ENCODE assay signal across 10 mouse cellular contexts in genomic region chr1:169670705-169671104, GRCm38 (mm10). TPM values are rescaled to one million over a fixed set of nuclear protein-coding genes. Genes with fewer than 3 reads are reported as not detected.
A peak's percentile ranks its signal among the peaks of the same experiment; 100 is the strongest.
DNase-seq lines count a peak whose midpoint lies in the region; ATAC-seq and TF ChIP-seq lines count a peak whose summit lies in the region.
"Had no signal": no experiment of that assay in that cellular context is flagged by ENCODE, and none has a peak within 500 bp of the region (broad histone marks: within the 10 kb centered on the region; RNA-seq: fewer than 3 reads in every experiment).

No protein-coding gene starts in this region.

- H3K27me3 ChIP-seq in forebrain, embryonic 14.5 days (replicated peaks; ENCODE audit: control insufficient read depth, insufficient read depth, low read length): no peaks in the 10 kb centered on the region
- H3K27me3 ChIP-seq: liver, embryonic 13.5 days; stomach, embryonic 15.5 days had no signal

- H3K27ac ChIP-seq in gastrocnemius, adult 2 months: no peak overlapping the region
- no peak overlapping the region for H3K27ac ChIP-seq in forebrain, embryonic 14.5 days (ENCODE audit: low read depth, low read length)
- H3K27ac ChIP-seq: liver, embryonic 13.5 days; stomach, embryonic 15.5 days had no signal

- 36% methylated on average over 1 of the region's 1 CpGs for WGBS in forebrain, embryonic 14.5 days

- no peak overlapping the region for H3K9ac ChIP-seq in forebrain, embryonic 14.5 days (ENCODE audit: low read length)
- H3K9ac ChIP-seq: liver, embryonic 13.5 days; stomach, embryonic 15.5 days had no signal

- peak; percentile 48; the same call in 1 of the 2 replicates for ATAC-seq in forebrain, embryonic 14.5 days

- H3K9me3 ChIP-seq in forebrain, embryonic 14.5 days (replicated peaks; ENCODE audit: control insufficient read depth, low read length): no peaks in the 10 kb centered on the region
- H3K9me3 ChIP-seq: liver, embryonic 13.5 days; stomach, embryonic 15.5 days had no signal

- H3K4me3 ChIP-seq in gastrocnemius, adult 2 months: no peak overlapping the region
- no peak overlapping the region for H3K4me3 ChIP-seq in forebrain, embryonic 14.5 days (ENCODE audit: low read depth, low read length)
- H3K4me3 ChIP-seq: liver, embryonic 13.5 days; stomach, embryonic 15.5 days had no signal

- intact Hi-C loops in gastrocnemius, adult 2 months (cut with DNase I): loop anchor here (1.0 to 10.0 kb wide), 2 partner anchors 249 to 464 kb away; no protein-coding TSS in a partner anchor

- H3K4me2 ChIP-seq in forebrain, embryonic 14.5 days (ENCODE audit: low read length): no peak overlapping the region
- H3K4me2 ChIP-seq: liver, embryonic 13.5 days; stomach, embryonic 15.5 days had no signal

- H3K36me3 ChIP-seq in forebrain, embryonic 14.5 days (ENCODE audit: control insufficient read depth, insufficient read depth, low read length): no peaks in the 10 kb centered on the region
- H3K36me3 ChIP-seq: liver, embryonic 13.5 days; stomach, embryonic 15.5 days had no signal

- peak; percentile 71 for TF ChIP-seq CTCF in gastrocnemius, adult 2 months (IDR thresholded peaks at IDR 0.05)

- peak; percentile 24 for DNase-seq in gastrocnemius, adult 2 months
- no peak for DNase-seq in gastrocnemius, postnatal 25 days
- DNase-seq in testis, postnatal 10 days (ENCODE audit: low spot score): peak; percentile 43
- DNase-seq in testis, postnatal 14 days (ENCODE audit: low spot score): no peak
- peak; percentile 87 for DNase-seq in forebrain, embryonic 14.5 days (ENCODE audit: low spot score)
- peak; percentile 39 for DNase-seq in lung, postnatal 14 days
- peak; percentile 31 for DNase-seq in telencephalon, adult 2 months (ENCODE audit: low read depth, low spot score)
- no peak for DNase-seq in T-cell, adult 2 months (ENCODE audit: low spot score)
- DNase-seq: liver, embryonic 13.5 days had no signal

- H3K4me1 ChIP-seq in forebrain, embryonic 14.5 days (ENCODE audit: control insufficient read depth, insufficient read depth, low read length): no peaks in the 10 kb centered on the region
- H3K4me1 ChIP-seq: liver, embryonic 13.5 days; stomach, embryonic 15.5 days had no signal

RNA-seq across cellular contexts. Expression of gene Rgs5, which starts 15.4 kb away (rescaled TPM):
- 100 to 1,000 TPM; 144 to 178 TPM for total RNA-seq in gastrocnemius, adult 2 months (2021)
- 100 to 1,000 TPM; 162 to 186 TPM for total RNA-seq in gastrocnemius, postnatal 25 days (2021)
- polyA plus RNA-seq in forebrain, embryonic 14.5 days (2014; fragmentation: Nextera tagmentation; extraction: Ambion mirVana): 17.2 and 24.5 TPM in 2 replicates

Comparison
In these comparisons a context has a peak if more than half of its experiments do, and no peak if none do; other contexts are left out.
1. DNase-seq: peak in gastrocnemius, adult 2 months (single experiment), testis, postnatal 10 days (single experiment), forebrain, embryonic 14.5 days (single experiment), lung, postnatal 14 days (single experiment) and telencephalon, adult 2 months (single experiment); none in gastrocnemius, postnatal 25 days (single experiment), testis, postnatal 14 days (single experiment) and T-cell, adult 2 months (single experiment).